Mouse (Mus musculus) activated CD4-positive, CD25-positive, alpha-beta regulatory T cell, adult 4 months (primary cell): ENCODE measurements at regions not wholly inside any gene's neighbourhood (a gene's known extent, or its start where the extent isn't known, plus 50 kb on each side); places are given as distances from the start of the nearest gene placed in this dataset.
A peak's percentile ranks its signal among the peaks of the same experiment; 100 is the strongest.
"Not testable (repeated sequence)": the region's sequence is repeated elsewhere in the genome, so short reads cannot be mapped to it uniquely, and the experiment has no call there.

ENCODE experiments used
- ATAC-seq: one replicate; pipeline ENCODE4 v1.8.0; 2017

GRCm38 (mm10) chr16:76958597-76959392, 54.7 kb upstream of the Usp25 start:
- no peak for ATAC-seq

GRCm38 (mm10) chr16:76957491-76957890, 56.0 kb upstream of the Usp25 start:
- no peak for ATAC-seq

GRCm38 (mm10) chr16:76957090-76957489, 56.4 kb upstream of the Usp25 start:
- ATAC-seq, result no peak

- ATAC-seq, result no peak
Observed at GRCm38 (mm10) chr16:76950836-76951486, 62.5 kb upstream of the Usp25 start.

- ATAC-seq, result no peak
Observed at GRCm38 (mm10) chr16:76947011-76947410, 66.5 kb upstream of the Usp25 start.

- no peak for ATAC-seq
Observed at GRCm38 (mm10) chr16:76938128-76938527, 75.4 kb upstream of the Usp25 start.

- no peak for ATAC-seq
Observed at GRCm38 (mm10) chr16:76927901-76928300, 85.6 kb upstream of the Usp25 start.

- ATAC-seq, result not testable (repeated sequence)
Observed at GRCm38 (mm10) chr16:76920137-76920536, 93.4 kb upstream of the Usp25 start.

GRCm38 (mm10) chr16:76918598-76918997, 94.9 kb upstream of the Usp25 start:
- no peak for ATAC-seq

- ATAC-seq, result no peak
Observed at GRCm38 (mm10) chr16:76914311-76914710, 99.2 kb upstream of the Usp25 start.

- no peak for ATAC-seq
Observed at GRCm38 (mm10) chr16:76905205-76905996, 108.1 kb upstream of the Usp25 start.

GRCm38 (mm10) chr16:76899083-76899482, 114.4 kb upstream of the Usp25 start:
- ATAC-seq, result peak; percentile 64

- no peak for ATAC-seq
Observed at GRCm38 (mm10) chr16:76896305-76896704, 117.2 kb upstream of the Usp25 start.

- no peak for ATAC-seq
Observed at GRCm38 (mm10) chr16:76895781-76896180, 117.7 kb upstream of the Usp25 start.

- ATAC-seq, result no peak
Observed at GRCm38 (mm10) chr16:76878576-76878975, 134.9 kb upstream of the Usp25 start.

- ATAC-seq, result no peak
Observed at GRCm38 (mm10) chr16:76875397-76876018, 138.0 kb upstream of the Usp25 start.

GRCm38 (mm10) chr16:76866465-76866802, 147.1 kb upstream of the Usp25 start:
- no peak for ATAC-seq

- peak; percentile 63 for ATAC-seq
Observed at GRCm38 (mm10) chr16:76865731-76866464, 147.6 kb upstream of the Usp25 start.

- no peak for ATAC-seq
Observed at GRCm38 (mm10) chr16:76864392-76864791, 149.1 kb upstream of the Usp25 start.

- no peak for ATAC-seq
Observed at GRCm38 (mm10) chr16:76855797-76856196, 157.7 kb upstream of the Usp25 start.

GRCm38 (mm10) chr16:76851396-76851795, 162.1 kb upstream of the Usp25 start:
- ATAC-seq, result no peak

GRCm38 (mm10) chr16:76837450-76837849, 176.1 kb upstream of the Usp25 start:
- ATAC-seq, result no peak
